In the genomic region with DNA sequence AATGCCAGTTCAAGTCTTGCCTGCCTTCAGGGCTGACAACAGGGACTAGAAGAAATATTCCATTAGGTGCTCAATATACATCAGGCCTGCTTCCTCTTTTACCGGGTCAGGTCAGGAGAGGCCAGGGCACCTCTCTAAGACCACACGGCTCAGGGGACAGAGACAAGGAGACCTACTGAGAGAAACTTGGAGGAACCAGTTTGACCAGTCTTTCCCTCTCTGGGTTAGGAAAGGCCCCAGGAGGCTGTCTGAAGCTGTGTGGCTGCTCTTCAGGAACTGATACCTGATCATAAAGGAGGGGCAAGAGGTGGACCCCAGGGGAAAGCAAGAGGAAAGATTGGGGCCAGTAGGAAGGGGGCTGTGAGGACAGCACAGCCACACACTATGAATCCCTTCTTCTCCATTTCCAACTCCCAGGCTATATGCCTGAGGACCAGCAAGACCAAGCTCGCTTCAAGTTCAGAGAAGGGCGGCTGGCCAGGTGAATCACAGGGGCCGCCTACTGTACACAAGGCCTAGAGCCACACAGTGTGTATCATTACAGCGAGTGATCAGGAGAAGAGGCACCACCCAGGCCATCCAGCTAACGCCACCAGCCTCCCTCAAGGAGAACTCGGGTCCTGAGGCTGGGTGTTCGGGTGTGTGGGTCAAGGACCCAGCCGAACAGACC, we compare ENCODE assay signal across 9 mouse cellular contexts. TPM values are rescaled to one million over a fixed set of nuclear protein-coding genes. Genes with fewer than 3 reads are reported as not detected.
DNase-seq lines count a peak whose midpoint lies in the region; ATAC-seq and TF ChIP-seq lines count a peak whose summit lies in the region.
"Had no signal": no experiment of that assay in that cellular context is flagged by ENCODE, and none has a peak within 500 bp of the region (broad histone marks: within the 10 kb centered on the region; RNA-seq: fewer than 3 reads in every experiment).

No protein-coding gene starts in this region.

- H3K4me1 ChIP-seq in heart, embryonic 12.5 days (replicated peaks) = peaks cover 49% of the 10 kb centered on the region
- peaks cover 4% of the 10 kb centered on the region for H3K4me1 ChIP-seq in ES-Bruce4 (ENCODE audit: control insufficient read depth, insufficient read depth, low read length)
- peaks cover 40% of the 10 kb centered on the region for H3K4me1 ChIP-seq in hindbrain, embryonic 12.5 days

- intact Hi-C loops in heart, postnatal 25 days (cut with DNase I) = no loop called here

- TF ChIP-seq POLR2A in ES-Bruce4 (IDR thresholded peaks at IDR 0.05; ENCODE audit: insufficient read depth, low read length) = no peak

- no peak for TF ChIP-seq EP300 in ES-Bruce4 (IDR thresholded peaks at IDR 0.05; ENCODE audit: insufficient read depth, low read depth, low read length)

- no peak for ATAC-seq in heart, embryonic 12.5 days (ENCODE audit: insufficient number of reproducible peaks, low FRiP score)
- no peak for ATAC-seq in hindbrain, embryonic 12.5 days (ENCODE audit: low FRiP score)

- peak overlapping the region; percentile 99 for H3K4me2 ChIP-seq in heart, embryonic 12.5 days
- H3K4me2 ChIP-seq in hindbrain, embryonic 12.5 days (replicated peaks) = peak overlapping the region; percentile 96

- H3K9ac ChIP-seq in heart, embryonic 12.5 days = peak overlapping the region; percentile 96
- H3K9ac ChIP-seq in ES-Bruce4 (ENCODE audit: low read depth, poor library complexity, severe bottlenecking) = no peak overlapping the region
- peak overlapping the region; percentile 91 for H3K9ac ChIP-seq in hindbrain, embryonic 12.5 days

- WGBS in heart, embryonic 12.5 days = 67% methylated on average over 10 of the region's 10 CpGs
- WGBS in hindbrain, embryonic 12.5 days = 68% methylated on average over 10 of the region's 10 CpGs

- no peaks in the 10 kb centered on the region for H3K9me3 ChIP-seq in heart, embryonic 12.5 days (replicated peaks)
- no peaks in the 10 kb centered on the region for H3K9me3 ChIP-seq in ES-Bruce4 (replicated peaks; ENCODE audit: control insufficient read depth, insufficient read depth, low read length, poor library complexity, severe bottlenecking)
- H3K9me3 ChIP-seq in hindbrain, embryonic 12.5 days (replicated peaks) = no peaks in the 10 kb centered on the region
- H3K9me3 ChIP-seq: G1E had no signal

- peak overlapping the region; percentile 97; the same call in 1 of the 2 replicates for H3K4me3 ChIP-seq in heart, embryonic 12.5 days
- peak overlapping the region; percentile 76; the same call in 1 of the 2 replicates for H3K4me3 ChIP-seq in ES-Bruce4 (ENCODE audit: low read depth, low read length)
- H3K4me3 ChIP-seq in hindbrain, embryonic 12.5 days = peak overlapping the region; percentile 76

- H3K27ac ChIP-seq in heart, embryonic 12.5 days (ENCODE audit: poor library complexity, severe bottlenecking) = 0 out of 2 replicates have a peak overlapping the region, but pooled peaks have one; percentile 35
- H3K27ac ChIP-seq in ES-Bruce4 (ENCODE audit: insufficient read depth, low read length) = no peak overlapping the region
- H3K27ac ChIP-seq in hindbrain, embryonic 12.5 days = peak overlapping the region; percentile 26; the same call in 1 of the 2 replicates

- peaks cover 16% of the 10 kb centered on the region for H3K36me3 ChIP-seq in heart, embryonic 12.5 days
- H3K36me3 ChIP-seq in ES-Bruce4 (ENCODE audit: control insufficient read depth, insufficient read depth, low read length, poor library complexity, severe bottlenecking) = no peaks in the 10 kb centered on the region
- H3K36me3 ChIP-seq in hindbrain, embryonic 12.5 days = peaks cover 13% of the 10 kb centered on the region

- DNase-seq in heart, postnatal 25 days (ENCODE audit: low spot score) = no peak
- DNase-seq in lung, postnatal 14 days = peak; percentile 45
- no peak for DNase-seq in spleen, postnatal 4 days (ENCODE audit: low spot score in 2 of 2)
- DNase-seq in adrenal gland, adult 18-20 months (ENCODE audit: low spot score in 2 of 2) = no peak
- no peak for DNase-seq in B cell, adult 2 months

- peaks cover 11% of the 10 kb centered on the region; the same call in 1 of the 2 replicates for H3K27me3 ChIP-seq in heart, embryonic 12.5 days (replicated peaks)
- H3K27me3 ChIP-seq in ES-Bruce4 (ENCODE audit: control insufficient read depth, insufficient read depth, low read length, poor library complexity, severe bottlenecking) = no peaks in the 10 kb centered on the region
- peaks cover 9% of the 10 kb centered on the region; the same call in 1 of the 2 replicates for H3K27me3 ChIP-seq in hindbrain, embryonic 12.5 days

- TF ChIP-seq CTCF in ES-Bruce4 (IDR thresholded peaks at IDR 0.05; ENCODE audit: low read depth, low read length) = no peak

RNA-seq across cellular contexts. Expression of gene Gm20431, which starts 2.0 kb away (rescaled TPM):
- 10.4 and 11.5 TPM in 2 replicates for polyA plus RNA-seq in heart, embryonic 12.5 days (2016; fragmentation: Nextera tagmentation; extraction: Ambion mirVana)
- total RNA-seq in heart, postnatal 25 days (2021) = 10 to 100 TPM; 18.0 to 18.4 TPM
- polyA plus RNA-seq in ES-Bruce4 (2011; ENCODE audit: insufficient read depth, insufficient read length, low read depth, missing spikeins) = 3.2 and 7.0 TPM in 2 replicates
- 16.9 and 18.8 TPM in 2 replicates for polyA plus RNA-seq in hindbrain, embryonic 12.5 days (2016; fragmentation: Nextera tagmentation; extraction: Ambion mirVana)
- total RNA-seq in adrenal gland, adult 18-20 months (2021) = 10 to 100 TPM; 11.6 to 15.2 TPM
- polyA plus RNA-seq: G1E had no signal

RNA-seq across cellular contexts. Expression of gene Ube2v1, which starts 27.4 kb away (rescaled TPM):
- polyA plus RNA-seq in heart, embryonic 12.5 days (2016; fragmentation: Nextera tagmentation; extraction: Ambion mirVana) = 216 and 235 TPM in 2 replicates
- 100 to 1,000 TPM in 1 of 2 experiments, 10 to 100 TPM in 1; 99.3 to 105 TPM for total RNA-seq in heart, postnatal 25 days (2021)
- 189 and 193 TPM in 2 replicates for polyA plus RNA-seq in ES-Bruce4 (2011; ENCODE audit: insufficient read depth, insufficient read length, low read depth, missing spikeins)
- 290 and 291 TPM in 2 replicates for polyA plus RNA-seq in hindbrain, embryonic 12.5 days (2016; fragmentation: Nextera tagmentation; extraction: Ambion mirVana)
- total RNA-seq in adrenal gland, adult 18-20 months (2021) = 100 to 1,000 TPM; 184 to 195 TPM

RNA-seq across cellular contexts. Expression of gene Cebpb, which starts 29.4 kb away (rescaled TPM):
- 14.2 and 16.8 TPM in 2 replicates for polyA plus RNA-seq in heart, embryonic 12.5 days (2016; fragmentation: Nextera tagmentation; extraction: Ambion mirVana)
- 10 to 100 TPM; 58.0 to 84.2 TPM for total RNA-seq in heart, postnatal 25 days (2021)
- 9.2 and 10.4 TPM in 2 replicates for polyA plus RNA-seq in ES-Bruce4 (2011; ENCODE audit: insufficient read depth, insufficient read length, low read depth, missing spikeins)
- polyA plus RNA-seq in hindbrain, embryonic 12.5 days (2016; fragmentation: Nextera tagmentation; extraction: Ambion mirVana) = 4.1 and 4.5 TPM in 2 replicates
- 100 to 1,000 TPM; 433 to 502 TPM for total RNA-seq in adrenal gland, adult 18-20 months (2021)

RNA-seq across cellular contexts. Expression of gene Tmem189, which starts 30.3 kb away (rescaled TPM):
- 46.6 and 48.3 TPM in 2 replicates for polyA plus RNA-seq in heart, embryonic 12.5 days (2016; fragmentation: Nextera tagmentation; extraction: Ambion mirVana)
- total RNA-seq in heart, postnatal 25 days (2021) = 10 to 100 TPM; 27.2 TPM
- polyA plus RNA-seq in ES-Bruce4 (2011; ENCODE audit: insufficient read depth, insufficient read length, low read depth, missing spikeins) = 41.9 and 45.6 TPM in 2 replicates
- 39.0 and 43.9 TPM in 2 replicates for polyA plus RNA-seq in hindbrain, embryonic 12.5 days (2016; fragmentation: Nextera tagmentation; extraction: Ambion mirVana)
- total RNA-seq in adrenal gland, adult 18-20 months (2021) = 10 to 100 TPM; 21.4 to 26.6 TPM
